Mouse (Mus musculus) small intestine, adult 2 months (tissue): Measurements from ENCODE around the gene Moap1.

ENCODE experiments used
- CTCF ChIP-seq: fragments of 200-500 bp; IDR thresholded peaks from 2 replicates; pipeline ENCODE4 v1.5.1; 2012; ENCODE audit warnings: low read depth, mild to moderate bottlenecking, control low read depth, inconsistent platforms, low read length, moderate library complexity, mixed read lengths; ENCODE audit not compliant: insufficient replicate concordance, insufficient read length; ENCODE audit errors: extremely low read depth
- POLR2A ChIP-seq: fragments of 200-500 bp; IDR thresholded peaks from 2 replicates; pipeline ENCODE4 v1.6.1; 2012; ENCODE audit warnings: low read depth, mild to moderate bottlenecking, control low read depth, inconsistent platforms, low read length, moderate library complexity

DNA sequence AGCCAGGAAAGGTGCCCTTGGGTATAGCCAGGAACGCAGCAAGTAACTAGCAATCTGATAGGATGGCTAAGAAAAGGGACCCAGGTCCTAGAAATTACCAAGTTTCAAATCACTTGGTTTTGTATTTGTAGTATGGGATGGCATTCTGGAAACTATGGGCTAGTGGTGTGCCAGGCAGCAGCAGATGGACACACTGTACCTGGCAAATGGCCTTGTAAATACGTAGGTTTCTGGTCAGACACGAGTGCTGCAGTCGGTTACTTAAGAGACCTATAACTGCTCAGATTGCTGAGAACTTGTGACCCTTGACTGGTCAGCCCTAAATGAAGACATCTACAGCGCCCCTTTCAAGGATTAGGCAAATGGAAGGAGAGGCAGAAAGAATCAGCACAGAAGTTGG lies 34.7 kb upstream of the Moap1 start:
- TF ChIP-seq CTCF (no peak), POLR2A (no peak)
